Mouse (Mus musculus) Patski (cell line): Measurements from ENCODE around the gene Gm43738. TPM values are rescaled to one million over a fixed set of nuclear protein-coding genes. Genes with fewer than 3 reads are reported as not detected.

ENCODE experiments used
- ATAC-seq: fragments of 100-300 bp; one replicate; pipeline ENCODE4 v1.8.0; 2021
- CTCF ChIA-PET: fragments of 350-600 bp; sonication (Branson Sonifier 250); formaldehyde crosslinking; loops from one replicate; lab custom pipeline; 2022; ENCODE audit warnings: inconsistent platforms; lab: Charles Lee
- POLR2A ChIA-PET: fragments of 350-600 bp; sonication (Branson Sonifier 250); formaldehyde crosslinking; loops from one replicate; lab custom pipeline; 2022; ENCODE audit warnings: antibody characterized with exemption, inconsistent platforms; lab: Charles Lee
- DNase-seq: peaks from one replicate; pipeline ENCODE4 v3.0.0-alpha.2; 2011; ENCODE audit warnings: low read depth, low spot score
- H3K27me3 ChIP-seq: fragments of 371-371 bp; one replicate; pipeline ENCODE4 v1.5.1; 2021
- CTCF ChIP-seq: fragments of 100-300 bp; IDR thresholded peaks from one replicate; pipeline ENCODE4 v1.5.1; 2021
- in situ Hi-C: fragments of 300-500 bp; cut with MboI; formaldehyde crosslinking; loops from 3 replicates; pipeline ENCODE4 v1.11.1; 2018; ENCODE audit warnings: low pct_unique_long_range_greater_than_20kb, mixed read lengths
- polyA plus RNA-seq: library from polyadenylated mRNA; unstranded; gene quantifications from one replicate; pipeline ENCODE4 v1.2.3, GENCODE M21; 2021

Gm43738 gene
- polyA plus RNA-seq, 1 experiment from 2014 or later: 0.19 TPM

DNA sequence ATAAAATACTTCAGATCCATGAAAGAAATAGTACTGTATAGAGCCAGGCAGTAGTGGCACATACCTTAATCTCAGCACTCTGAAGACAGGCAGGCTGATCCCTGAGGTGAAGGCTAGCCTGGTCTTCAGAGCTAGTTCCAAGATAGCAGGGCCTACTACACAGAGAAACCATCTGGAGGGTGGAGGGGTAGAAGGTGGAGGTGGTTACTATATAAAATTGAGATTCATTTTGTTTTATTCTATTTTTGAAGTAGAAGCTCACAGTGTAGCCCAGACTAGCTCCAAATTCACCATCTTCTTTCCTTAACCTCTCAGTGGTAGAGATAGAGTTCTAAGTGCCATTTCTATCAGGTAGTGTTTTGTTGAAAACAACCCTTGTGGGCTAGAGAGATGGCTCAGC is 33.6 kb downstream of the Gm43738 start:
- no peak for DNase-seq
- ATAC-seq: no peak
- ChIA-PET POLR2A (no interaction called here), CTCF (no interaction called here)
- no peak for TF ChIP-seq CTCF
- in situ Hi-C loops: no loop called here
- no peaks in the 10 kb centered on the region for H3K27me3 ChIP-seq

DNA sequence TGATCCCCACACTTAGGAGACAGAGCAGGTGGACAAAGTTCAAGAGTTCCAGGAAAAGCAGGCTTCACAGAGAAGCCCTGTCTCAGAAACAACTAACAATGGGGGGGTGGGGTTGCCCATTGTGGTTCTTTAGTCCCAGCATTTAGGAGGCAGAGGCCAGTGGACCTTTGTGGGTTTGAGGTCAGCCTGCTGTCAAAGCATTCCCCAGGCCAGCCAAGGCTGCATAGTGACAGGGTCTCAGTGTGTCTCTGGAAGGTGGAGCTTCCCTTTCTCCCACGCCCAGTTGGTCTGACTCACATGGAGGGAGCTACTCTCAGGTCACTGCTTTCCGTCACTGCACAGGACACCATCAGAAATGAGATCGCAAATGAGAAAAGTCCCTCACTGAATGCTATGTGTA is 39.2 kb downstream of the Gm43738 start:
- DNase-seq (no peak), ATAC-seq (no peak)
- no peaks in the 10 kb centered on the region for H3K27me3 ChIP-seq
- CTCF ChIA-PET: interaction anchor here (1.3 to 2.4 kb wide), 2 partner anchors 9 to 15 kb away, joined by 3 to 6 read pairs; no protein-coding TSS in a partner anchor
- POLR2A ChIA-PET: no interaction called here
- in situ Hi-C loops: no loop called here
- TF ChIP-seq CTCF: no peak

DNA sequence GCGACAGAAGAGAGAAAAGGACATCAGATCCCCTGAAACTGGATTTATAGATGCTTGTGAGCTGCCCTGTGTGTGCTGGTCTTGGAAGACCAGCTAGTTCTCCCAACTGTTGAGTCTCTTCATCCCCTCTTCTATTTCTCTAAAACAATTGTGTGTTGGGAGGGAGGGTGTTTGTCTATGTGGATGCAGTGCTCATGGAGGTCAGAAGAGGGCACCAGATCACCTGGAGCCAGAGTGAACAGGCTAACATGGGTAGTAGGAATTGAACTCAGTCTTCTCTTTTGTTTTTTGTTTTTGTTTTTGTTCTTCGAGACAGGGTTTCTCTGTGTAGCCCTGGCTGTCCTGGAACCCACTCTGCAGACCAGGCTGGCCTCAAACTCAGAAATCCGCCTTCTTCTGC is 42.1 kb downstream of the Gm43738 start:
- POLR2A ChIA-PET: no interaction called here
- in situ Hi-C loops: no loop called here
- TF ChIP-seq CTCF: peak; percentile 91
- no peaks in the 10 kb centered on the region for H3K27me3 ChIP-seq
- ATAC-seq (no peak), DNase-seq (no peak)
- CTCF ChIA-PET: interaction anchor here (0.7 to 1.6 kb wide), 6 partner anchors 10 to 152 kb away, joined by 3 to 4 read pairs (median 3); no protein-coding TSS in a partner anchor

DNA sequence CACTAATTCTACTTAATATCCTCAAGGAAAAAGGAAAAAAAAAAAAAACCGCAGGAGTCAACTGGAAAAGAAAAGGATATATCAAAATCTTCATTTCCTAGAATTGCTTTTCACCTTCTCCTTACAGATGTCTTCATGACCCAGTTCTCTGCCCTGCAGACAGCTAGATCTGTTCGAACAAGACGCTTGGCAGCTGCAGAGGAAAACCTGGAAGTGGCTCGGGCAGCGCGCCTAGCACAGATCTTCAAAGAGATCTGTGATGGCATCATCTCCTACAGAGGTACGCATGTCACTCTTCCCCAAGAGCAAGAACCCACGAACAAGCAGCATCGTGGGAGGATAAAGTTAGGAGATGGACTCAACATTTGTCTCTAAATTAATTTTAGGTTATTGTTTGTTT is 42.5 kb downstream of the Gm43738 start:
- no peak for TF ChIP-seq CTCF
- DNase-seq: no peak
- ChIA-PET POLR2A (no interaction called here), CTCF (interaction anchor here (0.7 to 1.6 kb wide), 6 partner anchors 10 to 152 kb away, joined by 3 to 4 read pairs (median 3); no protein-coding TSS in a partner anchor)
- no peak for ATAC-seq
- H3K27me3 ChIP-seq: no peaks in the 10 kb centered on the region
- in situ Hi-C loops: no loop called here

DNA sequence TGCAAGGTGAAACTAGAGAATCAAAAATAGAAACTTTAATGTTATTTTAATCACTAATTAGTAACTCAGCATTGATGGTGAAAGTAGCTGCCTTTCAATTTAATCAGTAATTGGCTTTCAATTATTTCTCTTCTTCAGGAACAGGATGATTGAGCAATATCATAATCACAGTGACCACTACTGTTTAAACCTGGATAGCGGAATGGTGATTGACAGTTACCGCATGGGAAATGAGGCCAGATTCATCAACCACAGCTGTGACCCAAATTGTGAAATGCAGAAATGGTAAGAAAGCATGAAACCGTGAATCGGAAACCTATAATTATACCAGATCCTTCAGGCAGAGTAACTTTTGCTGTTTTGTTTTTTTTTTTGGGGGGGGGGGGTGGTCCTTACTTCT is 57.5 kb downstream of the Gm43738 start:
- POLR2A ChIA-PET: no interaction called here
- DNase-seq: no peak
- ATAC-seq: no peak
- H3K27me3 ChIP-seq: no peaks in the 10 kb centered on the region
- no peak for TF ChIP-seq CTCF
- CTCF ChIA-PET: interaction anchor here (0.5 to 1.2 kb wide), 2 partner anchors 15 to 21 kb away, joined by 3 read pairs; no protein-coding TSS in a partner anchor
- in situ Hi-C loops: loop anchor here (25.0 kb wide), 1 partner anchor 994 kb away; no protein-coding TSS in a partner anchor

Other genes starting within 250 kb of the Gm43738 start
- 90.3 TPM for gene Msto1, start 187.1 kb downstream of the Gm43738 start, polyA plus RNA-seq
- gene Ash1l, start 150.5 kb downstream of the Gm43738 start, polyA plus RNA-seq: 38.4 TPM
- 160 TPM for gene Dap3, start 149.9 kb downstream of the Gm43738 start, polyA plus RNA-seq
- gene Rusc1, start 7.8 kb downstream of the Gm43738 start, polyA plus RNA-seq: 55.6 TPM
- 191 TPM for gene Fdps, start 860 bp upstream of the Gm43738 start, polyA plus RNA-seq
- gene Pklr, start 35.0 kb upstream of the Gm43738 start, polyA plus RNA-seq: 22.0 TPM
- gene Hcn3, start 59.1 kb upstream of the Gm43738 start, polyA plus RNA-seq: 6.2 TPM
- gene Clk2, start 63.7 kb upstream of the Gm43738 start, polyA plus RNA-seq: 74.8 TPM
- gene Scamp3, start 76.4 kb upstream of the Gm43738 start, polyA plus RNA-seq: 175 TPM
- 37.6 TPM for gene Fam189b, start 82.0 kb upstream of the Gm43738 start, polyA plus RNA-seq
- 141 TPM for gene Gba, start 101.8 kb upstream of the Gm43738 start, polyA plus RNA-seq
- 86.6 TPM for gene Thbs3, start 114.1 kb upstream of the Gm43738 start, polyA plus RNA-seq
- 215 TPM for gene Mtx1, start 126.0 kb upstream of the Gm43738 start, polyA plus RNA-seq
- gene Muc1, start 128.0 kb upstream of the Gm43738 start, polyA plus RNA-seq: 10.3 TPM
- gene Krtcap2, start 144.9 kb upstream of the Gm43738 start, polyA plus RNA-seq: 236 TPM
- gene Trim46, start 145.2 kb upstream of the Gm43738 start, polyA plus RNA-seq: 57.5 TPM
- gene Dpm3, start 158.3 kb upstream of the Gm43738 start, polyA plus RNA-seq: 104 TPM
- 88.3 TPM for gene Slc50a1, start 169.5 kb upstream of the Gm43738 start, polyA plus RNA-seq
- gene Efna1, start 180.0 kb upstream of the Gm43738 start, polyA plus RNA-seq: 97.1 TPM
- 9.4 TPM for gene Efna3, start 221.9 kb upstream of the Gm43738 start, polyA plus RNA-seq
- gene Efna4, start 236.9 kb upstream of the Gm43738 start, polyA plus RNA-seq: 48.7 TPM
- gene Adam15, start 248.9 kb upstream of the Gm43738 start, polyA plus RNA-seq: 226 TPM